Mouse (Mus musculus) kidney, embryonic 16.5 days (tissue): ENCODE results near the gene Sfpq. TPM values are rescaled to one million over a fixed set of nuclear protein-coding genes. Genes with fewer than 3 reads are reported as not detected.
A peak's percentile ranks its signal among the peaks of the same experiment; 100 is the strongest.
"Not testable (repeated sequence)": the region's sequence is repeated elsewhere in the genome, so short reads cannot be mapped to it uniquely, and the experiment has no call there.

Experiments
- ATAC-seq: fragments of 200-750 bp; cut with Nextera tagmentation; 2 replicates; pipeline ENCODE4 v1.8.0; 2017; ENCODE audit warnings: moderate TSS enrichment; ENCODE audit not compliant: low FRiP score, low TSS enrichment
- H3K27ac ChIP-seq: fragments of 300-500 bp; sonication (generic); 2 replicates; pipeline ENCODE4 v1.5.1; 2014; ENCODE audit warnings: low read length
- H3K27me3 ChIP-seq: fragments of 300-500 bp; sonication (generic); 2 replicates; pipeline ENCODE4 v1.6.1; 2014; ENCODE audit warnings: low read length, control low read depth, mixed read lengths; ENCODE audit not compliant: insufficient read depth
- H3K36me3 ChIP-seq: fragments of 300-500 bp; sonication (generic); 2 replicates; pipeline ENCODE4 v1.6.1; 2014; ENCODE audit warnings: low read length, control low read depth, mixed read lengths; ENCODE audit not compliant: insufficient read depth
- H3K4me1 ChIP-seq: fragments of 300-500 bp; sonication (generic); 2 replicates; pipeline ENCODE4 v1.6.1; 2014; ENCODE audit warnings: low read length, control low read depth, mixed read lengths; ENCODE audit not compliant: insufficient read depth
- H3K4me2 ChIP-seq: fragments of 300-500 bp; sonication (generic); replicated peaks from 2 replicates; pipeline ENCODE4 v1.6.1; 2014; ENCODE audit warnings: low read depth, low read length
- H3K4me3 ChIP-seq: fragments of 300-500 bp; sonication (generic); 2 replicates; pipeline ENCODE4 v1.5.1; 2014; ENCODE audit warnings: mild to moderate bottlenecking, low read length
- H3K9ac ChIP-seq: fragments of 300-500 bp; sonication (generic); replicated peaks from 2 replicates; pipeline ENCODE4 v1.6.1; 2014; ENCODE audit warnings: low read length
- H3K9me3 ChIP-seq: fragments of 300-500 bp; sonication (generic); 2 replicates; pipeline ENCODE4 v1.6.1; 2016; ENCODE audit warnings: low read length, control low read depth
- WGBS: fragments of 180-500 bp; shearing (Covaris S2); extraction: QIAGEN DNeasy Blood & Tissue Kit; methylation state at CpG from one replicate; pipeline ENCODE4 v1.1.7; 2014; 5-methylcytosine and 5-hydroxymethylcytosine counted together
- polyA plus RNA-seq: library from polyadenylated mRNA; unstranded; fragments of >200 nt; fragmentation: Nextera tagmentation; extraction: Ambion mirVana; gene quantifications from 2 replicates; pipeline ENCODE4 v1.2.1, GENCODE M21; 2015

Sfpq gene
- polyA plus RNA-seq, 1 experiment from 2014 or later: 60.9 TPM

- Histone ChIP-seq H3K4me1 (peaks cover 11% of the 10 kb centered on the region; the same call in 1 of the 2 replicates), H3K27me3 (no peaks in the 10 kb centered on the region), H3K9me3 (no peaks in the 10 kb centered on the region), H3K36me3 (no peaks in the 10 kb centered on the region), H3K4me3 (no peak overlapping the region), H3K4me2 (no peak overlapping the region), H3K27ac (no peak overlapping the region), H3K9ac (no peak overlapping the region)
- ATAC-seq: no peak
- 29% methylated on average over 8 of the region's 8 CpGs for WGBS
Observed at GRCm38 (mm10) chr4:127000601-127001105, 20.5 kb upstream of the Sfpq start.

- no peak overlapping the region for H3K4me2 ChIP-seq
- ATAC-seq: no peak
- H3K36me3 ChIP-seq: no peaks in the 10 kb centered on the region
- no peaks in the 10 kb centered on the region for H3K27me3 ChIP-seq
- H3K9me3 ChIP-seq: no peaks in the 10 kb centered on the region
- no peak overlapping the region for H3K9ac ChIP-seq
- no peak overlapping the region for H3K27ac ChIP-seq
- no peak overlapping the region for H3K4me3 ChIP-seq
- WGBS: 87% methylated on average over 3 of the region's 3 CpGs
- H3K4me1 ChIP-seq: peaks cover 11% of the 10 kb centered on the region; the same call in 1 of the 2 replicates
Observed at GRCm38 (mm10) chr4:127004384-127004783, 16.7 kb upstream of the Sfpq start.

- ATAC-seq: peak; percentile 61
- Histone ChIP-seq H3K9me3 (no peaks in the 10 kb centered on the region), H3K4me2 (peak overlapping the region; percentile 71), H3K27ac (no peak overlapping the region), H3K36me3 (no peaks in the 10 kb centered on the region), H3K9ac (peak overlapping the region; percentile 68), H3K27me3 (no peaks in the 10 kb centered on the region), H3K4me1 (peaks cover 11% of the 10 kb centered on the region; the same call in 1 of the 2 replicates), H3K4me3 (peak overlapping the region; percentile 50)
- 16% methylated on average over 25 of the region's 25 CpGs for WGBS
Observed at GRCm38 (mm10) chr4:127005113-127005936, 15.8 kb upstream of the Sfpq start.

GRCm38 (mm10) chr4:127015294-127015993, 5.7 kb upstream of the Sfpq start:
- peak overlapping the region; percentile 40 for H3K4me3 ChIP-seq
- peak overlapping the region; percentile 38 for H3K4me2 ChIP-seq
- not testable (repeated sequence) for H3K36me3 ChIP-seq, H3K27me3 ChIP-seq, H3K9me3 ChIP-seq, H3K4me1 ChIP-seq
- peak; percentile 96 for ATAC-seq
- peak overlapping the region; percentile 37; the same call in 1 of the 2 replicates for H3K9ac ChIP-seq
- H3K27ac ChIP-seq: peak overlapping the region; percentile 69; the same call in 1 of the 2 replicates
- WGBS: 14% methylated on average over 14 of the region's 26 CpGs

GRCm38 (mm10) chr4:127016366-127016765, 4.8 kb upstream of the Sfpq start:
- no peaks in the 10 kb centered on the region for H3K9me3 ChIP-seq
- no peak overlapping the region for H3K9ac ChIP-seq
- H3K4me3 ChIP-seq: no peak overlapping the region
- H3K27ac ChIP-seq: no peak overlapping the region
- H3K27me3 ChIP-seq: no peaks in the 10 kb centered on the region
- no peak for ATAC-seq
- no peak overlapping the region for H3K4me2 ChIP-seq
- no peaks in the 10 kb centered on the region for H3K36me3 ChIP-seq
- WGBS: 77% methylated on average over 4 of the region's 4 CpGs
- 0 out of 2 replicates have a peak, but pooled peaks cover 2% of the 10 kb centered on the region for H3K4me1 ChIP-seq

- peak overlapping the region; percentile 49; the same call in 1 of the 2 replicates for H3K27ac ChIP-seq
Observed at GRCm38 (mm10) chr4:127020411-127021150, 543 bp upstream of the Sfpq start.

GRCm38 (mm10) chr4:127021989-127022626, 984 bp downstream of the Sfpq start:
- H3K4me3 ChIP-seq: peak overlapping the region; percentile 96
- H3K27me3 ChIP-seq: no peaks in the 10 kb centered on the region
- peak overlapping the region; percentile 98 for H3K27ac ChIP-seq
- no peaks in the 10 kb centered on the region for H3K9me3 ChIP-seq
- peak; percentile 81 for ATAC-seq
- WGBS: under 1% methylated on average over 40 of the region's 53 CpGs
- H3K36me3 ChIP-seq: peaks cover 40% of the 10 kb centered on the region
- peak overlapping the region; percentile 90 for H3K4me2 ChIP-seq
- peak overlapping the region; percentile 100 for H3K9ac ChIP-seq
- peaks cover 19% of the 10 kb centered on the region for H3K4me1 ChIP-seq

More at GRCm38 (mm10) chr4:127020411-127021150, 543 bp upstream of the Sfpq start:
- peak overlapping the region; percentile 61 for H3K4me2 ChIP-seq
- H3K4me3 ChIP-seq: peak overlapping the region; percentile 46
- no peak for ATAC-seq
- H3K9ac ChIP-seq: peak overlapping the region; percentile 48; the same call in 1 of the 2 replicates
- H3K9me3 ChIP-seq: no peaks in the 10 kb centered on the region
- 12% methylated on average over 13 of the region's 13 CpGs for WGBS
- peaks cover 26% of the 10 kb centered on the region for H3K36me3 ChIP-seq
- no peaks in the 10 kb centered on the region for H3K27me3 ChIP-seq
- peaks cover 17% of the 10 kb centered on the region for H3K4me1 ChIP-seq

GRCm38 (mm10) chr4:127023201-127023600, 2.1 kb downstream of the Sfpq start:
- Histone ChIP-seq H3K9ac (peak overlapping the region; percentile 100), H3K27me3 (no peaks in the 10 kb centered on the region), H3K27ac (no peak overlapping the region), H3K4me1 (peaks cover 19% of the 10 kb centered on the region), H3K4me2 (peak overlapping the region; percentile 90), H3K36me3 (peaks cover 49% of the 10 kb centered on the region), H3K9me3 (no peaks in the 10 kb centered on the region), H3K4me3 (peak overlapping the region; percentile 96)
- under 1% methylated on average over 9 of the region's 9 CpGs for WGBS
- ATAC-seq: no peak

GRCm38 (mm10) chr4:127024240-127024639, 3.1 kb downstream of the Sfpq start:
- Histone ChIP-seq H3K4me1 (peaks cover 19% of the 10 kb centered on the region), H3K9me3 (no peaks in the 10 kb centered on the region), H3K4me3 (peak overlapping the region; percentile 96), H3K4me2 (peak overlapping the region; percentile 90), H3K36me3 (peaks cover 54% of the 10 kb centered on the region), H3K27me3 (no peaks in the 10 kb centered on the region), H3K9ac (peak overlapping the region; percentile 100), H3K27ac (no peak overlapping the region)
- WGBS: 17% methylated on average over 1 of the region's 1 CpGs
- no peak for ATAC-seq
